Mouse (Mus musculus) layer of hippocampus, adult 8-10 months (tissue): ENCODE measurements around the gene Fgl2. TPM values are rescaled to one million over a fixed set of nuclear protein-coding genes. Genes with fewer than 3 reads are reported as not detected.

ENCODE experiments used
- total RNA-seq, 4 experiments: library from RNA; stranded (reverse); gene quantifications; 2 replicates each; pipeline ENCODE4 v1.2.4; 2022

Fgl2 gene
- total RNA-seq, 4 experiments from 2014 or later, result 2.2 to 5.3 (median 3.4) TPM

Other genes starting within 250 kb of the Fgl2 start
- gene Gsap, start 186.4 kb upstream of the Fgl2 start, total RNA-seq, result 10 to 100 TPM in 3 of 4 experiments, 1 to 10 TPM in 1; 9.0 to 13.9 (median 11.2) TPM
- gene Ccdc146, start 52.0 kb downstream of the Fgl2 start, total RNA-seq, result 1 to 10 TPM in 2 of 4 experiments, under 1 TPM in 2; 0.43 to 1.7 (median 0.81) TPM
- 10 to 100 TPM; 12.3 to 14.9 (median 14.8) TPM for gene Fam185a, start 52.3 kb downstream of the Fgl2 start, total RNA-seq
- gene Lrrc17, start 170.9 kb downstream of the Fgl2 start, total RNA-seq, result under 1 TPM; 0.30 to 0.49 (median 0.40) TPM